Mouse (Mus musculus) liver, embryonic 14.5 days (tissue): ENCODE data around the gene Tdrd3. TPM values are rescaled to one million over a fixed set of nuclear protein-coding genes. Genes with fewer than 3 reads are reported as not detected.

Source experiments
- ATAC-seq: fragments of 200-750 bp; cut with Nextera tagmentation; 2 replicates; pipeline ENCODE4 v1.8.0; 2017; ENCODE audit warnings: moderate number of reproducible peaks, mild to moderate bottlenecking, moderate library complexity; ENCODE audit not compliant: insufficient read depth
- DNase-seq, 3 experiments: peaks; one replicate each; pipeline ENCODE4 v3.0.0-alpha.2; 2012 to 2013; ENCODE audit warnings: low read depth in 3 of 3, low spot score in 3 of 3
- H3K27ac ChIP-seq: fragments of 300-500 bp; sonication (generic); 2 replicates; pipeline ENCODE4 v1.5.1; 2014; ENCODE audit warnings: moderate library complexity, mild to moderate bottlenecking, control low read depth, inconsistent platforms
- H3K27me3 ChIP-seq: fragments of 300-500 bp; sonication (generic); 2 replicates; pipeline ENCODE4 v1.6.1; 2014; ENCODE audit warnings: mild to moderate bottlenecking, low read length, moderate library complexity; ENCODE audit not compliant: control insufficient read depth, insufficient read depth
- H3K36me3 ChIP-seq: fragments of 300-500 bp; sonication (generic); replicated peaks from 2 replicates; pipeline ENCODE4 v1.6.1; 2014; ENCODE audit warnings: low read depth; ENCODE audit not compliant: control insufficient read depth, insufficient read depth
- H3K4me1 ChIP-seq, 2 experiments: fragments of 200-500 bp in 1 of 2; fragments of 300-500 bp in 1 of 2; sonication (generic) in 1 of 2; replicated peaks; 2 replicates each; pipeline ENCODE4 v1.6.1; 2012 to 2014; ENCODE audit warnings: antibody characterized with exemption in 1 of 2, inconsistent platforms in 1 of 2, low read length in 1 of 2; ENCODE audit not compliant: control insufficient read depth in 2 of 2, insufficient read depth in 2 of 2
- H3K4me2 ChIP-seq: fragments of 300-500 bp; sonication (generic); 2 replicates; pipeline ENCODE4 v1.6.1; 2014; ENCODE audit warnings: low read depth, mild to moderate bottlenecking, control low read depth, moderate library complexity
- H3K4me3 ChIP-seq, 2 experiments: fragments of 200-500 bp in 1 of 2; fragments of 300-500 bp in 1 of 2; sonication (generic) in 1 of 2; 2 replicates each; pipeline ENCODE4 v1.5.1; 2012 to 2014; ENCODE audit warnings: low read depth in 2 of 2, low read length in 2 of 2, mild to moderate bottlenecking in 2 of 2, control low read depth in 1 of 2, inconsistent platforms in 1 of 2, moderate library complexity in 1 of 2; ENCODE audit not compliant: insufficient read depth in 1 of 2
- H3K9ac ChIP-seq: fragments of 300-500 bp; sonication (generic); replicated peaks from 2 replicates; pipeline ENCODE4 v1.6.1; 2014; ENCODE audit warnings: mild to moderate bottlenecking, control low read depth, moderate library complexity
- H3K9me3 ChIP-seq: fragments of 300-500 bp; sonication (generic); 2 replicates; pipeline ENCODE4 v1.6.1; 2016; ENCODE audit warnings: low read length, mixed read lengths; ENCODE audit not compliant: control insufficient read depth
- CTCF ChIP-seq: IDR thresholded peaks from 2 replicates; pipeline ENCODE4 v1.5.1; 2016; ENCODE audit warnings: antibody characterized with exemption, low read depth, control low read depth
- EP300 ChIP-seq: IDR thresholded peaks from 2 replicates; pipeline ENCODE4 v1.6.1; 2016; ENCODE audit warnings: antibody characterized with exemption, low read depth
- whole genome bisulfite sequencing: fragments of 180-500 bp; shearing (Covaris S2); extraction: QIAGEN DNeasy Blood & Tissue Kit; methylation state at CpG from one replicate; pipeline ENCODE4 v1.1.7; 2014; ENCODE audit not compliant: insufficient replicate concordance; 5-methylcytosine and 5-hydroxymethylcytosine counted together
- polyA plus RNA-seq, 2 experiments: library from polyadenylated mRNA; depleted of rRNA in 1 of 2; stranded (reverse) in 1 of 2; unstranded in 1 of 2; fragments of >200 nt; fragmentation: Nextera tagmentation in 1 of 2; extraction: Ambion mirVana in 1 of 2; gene quantifications; 2 replicates each; pipeline versions ENCODE4 v1.2.1 to v1.2.3; 2012 to 2014

Tdrd3 gene
- polyA plus RNA-seq, 2 experiments, result 5.1 to 6.9 TPM

GRCm38 (mm10) chr14:87478339-87478951, 62.0 kb downstream of the Tdrd3 start:
- Histone ChIP-seq H3K4me2 (no peak overlapping the region), H3K27ac (no peak overlapping the region), H3K4me1 (no peaks in the 10 kb centered on the region), H3K9me3 (no peaks in the 10 kb centered on the region), H3K4me3 (no peak overlapping the region), H3K9ac (no peak overlapping the region), H3K36me3 (no peaks in the 10 kb centered on the region), H3K27me3 (no peaks in the 10 kb centered on the region)
- no peak for DNase-seq
- 51% methylated on average over 2 of the region's 3 CpGs for WGBS
- no peak for ATAC-seq
- TF ChIP-seq EP300, result no peak
- TF ChIP-seq CTCF, result no peak

GRCm38 (mm10) chr14:87485888-87486287, 69.4 kb downstream of the Tdrd3 start:
- no peaks in the 10 kb centered on the region for H3K9me3 ChIP-seq
- DNase-seq (no peak), ATAC-seq (no peak)
- no peak overlapping the region for H3K4me2 ChIP-seq
- no peaks in the 10 kb centered on the region for H3K36me3 ChIP-seq
- H3K27me3 ChIP-seq, result no peaks in the 10 kb centered on the region
- no peak overlapping the region for H3K27ac ChIP-seq
- 58% methylated on average over 3 of the region's 3 CpGs for WGBS
- H3K9ac ChIP-seq, result no peak overlapping the region
- no peak for TF ChIP-seq EP300
- no peak for TF ChIP-seq CTCF
- H3K4me1 ChIP-seq, result no peaks in the 10 kb centered on the region
- H3K4me3 ChIP-seq, result no peak overlapping the region

GRCm38 (mm10) chr14:87497955-87498594, 81.6 kb downstream of the Tdrd3 start:
- DNase-seq, result no peak
- H3K4me2 ChIP-seq, result no peak overlapping the region
- ATAC-seq, result no peak
- no peak overlapping the region for H3K4me3 ChIP-seq
- H3K36me3 ChIP-seq, result no peaks in the 10 kb centered on the region
- no peak overlapping the region for H3K27ac ChIP-seq
- no peaks in the 10 kb centered on the region for H3K4me1 ChIP-seq
- no peaks in the 10 kb centered on the region for H3K9me3 ChIP-seq
- WGBS, result 78% methylated on average over 11 of the region's 11 CpGs
- TF ChIP-seq CTCF, result no peak
- TF ChIP-seq EP300, result no peak
- H3K9ac ChIP-seq, result no peak overlapping the region
- no peaks in the 10 kb centered on the region for H3K27me3 ChIP-seq

- Histone ChIP-seq H3K4me2 (no peak overlapping the region), H3K4me1 (no peaks in the 10 kb centered on the region), H3K27ac (no peak overlapping the region), H3K36me3 (peaks cover 5% of the 10 kb centered on the region), H3K4me3 (no peak overlapping the region), H3K27me3 (no peaks in the 10 kb centered on the region), H3K9ac (no peak overlapping the region), H3K9me3 (no peaks in the 10 kb centered on the region)
- no peak for TF ChIP-seq CTCF
- TF ChIP-seq EP300, result no peak
- ATAC-seq, result no peak
- 51% methylated on average over 8 of the region's 8 CpGs for WGBS
- DNase-seq, result no peak
These were observed 89.5 kb downstream of the Tdrd3 start for GRCm38 (mm10) chr14:87505924-87506323.

- no peak for TF ChIP-seq CTCF
- Histone ChIP-seq H3K27ac (no peak overlapping the region), H3K4me3 (no peak overlapping the region), H3K9me3 (no peaks in the 10 kb centered on the region), H3K4me2 (no peak overlapping the region), H3K27me3 (no peaks in the 10 kb centered on the region), H3K36me3 (no peaks in the 10 kb centered on the region), H3K4me1 (no peaks in the 10 kb centered on the region), H3K9ac (no peak overlapping the region)
- DNase-seq (no peak), ATAC-seq (no peak)
- 71% methylated on average over 3 of the region's 3 CpGs for WGBS
These were observed 98.8 kb downstream of the Tdrd3 start for GRCm38 (mm10) chr14:87515281-87515680.
